Mouse (Mus musculus) liver, embryonic 14.5 days (tissue): ENCODE measurements at regions not wholly inside any gene's neighbourhood (a gene's known extent, or its start where the extent isn't known, plus 50 kb on each side); places are given as distances from the start of the nearest gene placed in this dataset.

Experiments used
- CTCF ChIP-seq: IDR thresholded peaks from 2 replicates; pipeline ENCODE4 v1.5.1; 2016; ENCODE audit warnings: antibody characterized with exemption, low read depth, control low read depth
- EP300 ChIP-seq: IDR thresholded peaks from 2 replicates; pipeline ENCODE4 v1.6.1; 2016; ENCODE audit warnings: antibody characterized with exemption, low read depth

GRCm38 (mm10) chr16:39273490-39273889 is 381.0 kb downstream of the Igsf11 start:
- TF ChIP-seq CTCF, result no peak
- TF ChIP-seq EP300, result no peak
